Mouse (Mus musculus) testis, adult 2 months (tissue): ENCODE results near the gene Asb18.

Experiments
- CTCF ChIP-seq: fragments of 200-500 bp; IDR thresholded peaks from 2 replicates; pipeline ENCODE4 v1.5.1; 2012; ENCODE audit warnings: low read depth, mild to moderate bottlenecking, inconsistent platforms, low read length, moderate library complexity; ENCODE audit not compliant: control insufficient read depth, insufficient read depth, insufficient replicate concordance
- POLR2A ChIP-seq: fragments of 200-500 bp; IDR thresholded peaks from 2 replicates; pipeline ENCODE4 v1.6.1; 2012; ENCODE audit warnings: low read depth, mild to moderate bottlenecking, inconsistent platforms, low read length, moderate library complexity; ENCODE audit not compliant: control insufficient read depth

GRCm38 (mm10) chr1:90013273-90013672, 1.2 kb downstream of the Asb18 start:
- TF ChIP-seq POLR2A (no peak), CTCF (peak; percentile 58; the same call in 1 of the 2 replicates)
